Mouse (Mus musculus): Measurements from ENCODE around the gene Nkap.

- TF ChIP-seq CTCF (IDR thresholded peaks at IDR 0.05; ENCODE audit: extremely low read depth, insufficient read depth, insufficient read length, insufficient replicate concordance): no peak
- TF ChIP-seq POLR2A (IDR thresholded peaks at IDR 0.05; ENCODE audit: low read depth, low read length): no peak
Observed at GRCm38 (mm10) chrX:37119585-37119984, 7.0 kb upstream of the Nkap start.
